Mouse (Mus musculus): ENCODE data around the gene Rnf145. TPM values are rescaled to one million over a fixed set of nuclear protein-coding genes. Genes with fewer than 3 reads are reported as not detected.
"Not testable (repeated sequence)": the region's sequence is repeated elsewhere in the genome, so short reads cannot be mapped to it uniquely, and the experiment has no call there.

Gene Rnf145
- polyA plus RNA-seq, 1 experiment, result 41.3 TPM

GRCm38 (mm10) chr11:44561476-44562015, 42.8 kb downstream of the Rnf145 start:
- Histone ChIP-seq H3K27me3 (ENCODE audit: control insufficient read depth, insufficient read depth, low read length) (no peaks in the 10 kb centered on the region), H3K27ac (ENCODE audit: insufficient read depth, low read depth, low read length) (no peak overlapping the region), H3K4me3 (ENCODE audit: low read depth, low read length) (no peak overlapping the region), H3K36me3 (ENCODE audit: control insufficient read depth, insufficient read depth, low read length) (peaks cover 63% of the 10 kb centered on the region), H3K4me1 (ENCODE audit: control insufficient read depth, insufficient read depth, insufficient read length, low read length) (no peaks in the 10 kb centered on the region)
- WGBS, result 73% methylated on average over 21 of the region's 21 CpGs
- TF ChIP-seq POLR2A (IDR thresholded peaks at IDR 0.05; ENCODE audit: low read depth, low read length) (no peak), CTCF (IDR thresholded peaks at IDR 0.05; ENCODE audit: extremely low read depth, insufficient read length, insufficient replicate concordance, low read depth, low read length) (no peak)

- H3K4me3 ChIP-seq (ENCODE audit: low read depth, low read length), result no peak overlapping the region
- H3K4me1 ChIP-seq (ENCODE audit: control insufficient read depth, insufficient read depth, insufficient read length, low read length), result no peaks in the 10 kb centered on the region
- H3K36me3 ChIP-seq (ENCODE audit: control insufficient read depth, insufficient read depth, low read length), result peaks cover 59% of the 10 kb centered on the region
- H3K27me3 ChIP-seq (ENCODE audit: control insufficient read depth, insufficient read depth, low read length), result no peaks in the 10 kb centered on the region
- H3K27ac ChIP-seq (ENCODE audit: insufficient read depth, low read depth, low read length), result no peak overlapping the region
- 71% methylated on average over 12 of the region's 12 CpGs for WGBS
- TF ChIP-seq POLR2A (IDR thresholded peaks at IDR 0.05; ENCODE audit: low read depth, low read length) (no peak), CTCF (IDR thresholded peaks at IDR 0.05; ENCODE audit: extremely low read depth, insufficient read length, insufficient replicate concordance, low read depth, low read length) (no peak)
These were observed 43.8 kb downstream of the Rnf145 start for GRCm38 (mm10) chr11:44562389-44563135.

DNA sequence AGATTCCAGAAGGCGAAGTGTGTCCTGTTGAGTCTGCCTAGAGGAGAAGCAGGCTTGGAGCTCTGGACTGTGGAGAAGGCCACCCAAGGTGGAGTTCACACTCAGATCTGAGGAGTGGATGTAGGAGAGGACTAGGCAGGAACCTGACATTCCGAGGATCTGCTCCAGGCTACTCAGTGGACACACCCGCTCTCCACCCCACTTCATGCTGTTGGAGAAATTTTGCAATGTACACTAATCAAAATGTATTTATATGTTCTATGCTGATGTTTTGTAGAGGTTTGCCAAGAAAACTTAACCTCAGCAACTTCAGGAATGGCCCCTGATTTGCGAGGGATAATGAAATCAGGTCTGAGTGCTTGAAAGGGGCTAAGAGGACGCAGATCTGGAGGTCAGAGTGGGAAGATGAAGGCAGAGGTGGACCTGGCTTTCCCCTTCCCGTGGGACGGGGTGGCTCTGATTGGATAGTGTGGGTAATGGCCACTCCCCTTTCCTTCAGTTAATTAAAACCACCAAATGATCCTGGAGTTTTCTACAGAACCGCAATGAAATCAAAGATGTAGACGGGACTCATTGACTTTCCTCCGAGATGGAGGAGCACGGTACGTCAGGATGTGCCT, 45.6 kb downstream of the Rnf145 start:
- Histone ChIP-seq H3K27ac (ENCODE audit: insufficient read depth, low read depth, low read length) (no peak overlapping the region), H3K4me3 (ENCODE audit: low read depth, low read length) (no peak overlapping the region), H3K4me1 (ENCODE audit: control insufficient read depth, insufficient read depth, insufficient read length, low read length) (no peaks in the 10 kb centered on the region), H3K27me3 (ENCODE audit: control insufficient read depth, insufficient read depth, low read length) (no peaks in the 10 kb centered on the region), H3K36me3 (ENCODE audit: control insufficient read depth, insufficient read depth, low read length) (peaks cover 50% of the 10 kb centered on the region)
- WGBS, result 91% methylated on average over 12 of the region's 12 CpGs
- TF ChIP-seq POLR2A (IDR thresholded peaks at IDR 0.05; ENCODE audit: low read depth, low read length) (no peak), CTCF (IDR thresholded peaks at IDR 0.05; ENCODE audit: extremely low read depth, insufficient read length, insufficient replicate concordance, low read depth, low read length) (no peak)

DNA sequence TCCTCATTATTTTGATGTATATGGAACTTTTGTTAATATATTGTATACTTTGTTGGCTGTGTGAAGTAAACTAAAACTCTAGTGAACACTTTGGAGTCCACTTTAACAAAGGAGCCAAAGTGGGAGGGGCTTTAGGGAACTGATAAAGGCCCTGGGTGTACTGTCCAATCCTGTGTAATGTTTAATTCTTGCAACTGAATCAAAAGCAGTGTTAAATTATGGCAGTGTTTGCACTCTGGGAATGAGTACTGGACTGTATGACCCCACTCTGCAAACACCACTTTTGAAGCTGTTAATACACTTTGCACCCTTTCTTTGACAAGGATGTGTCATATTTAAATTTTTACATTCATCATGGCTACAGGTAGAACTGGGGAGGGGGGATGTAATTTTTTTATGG, 46.2 kb downstream of the Rnf145 start:
- TF ChIP-seq POLR2A (IDR thresholded peaks at IDR 0.05; ENCODE audit: low read depth, low read length), result no peak
- TF ChIP-seq CTCF (IDR thresholded peaks at IDR 0.05; ENCODE audit: extremely low read depth, insufficient read length, insufficient replicate concordance, low read depth, low read length), result no peak
- peaks cover 50% of the 10 kb centered on the region for H3K36me3 ChIP-seq (ENCODE audit: control insufficient read depth, insufficient read depth, low read length)
- no peaks in the 10 kb centered on the region for H3K27me3 ChIP-seq (ENCODE audit: control insufficient read depth, insufficient read depth, low read length)
- H3K4me1 ChIP-seq (ENCODE audit: control insufficient read depth, insufficient read depth, insufficient read length, low read length), result no peaks in the 10 kb centered on the region
- H3K27ac ChIP-seq (ENCODE audit: insufficient read depth, low read depth, low read length), result no peak overlapping the region
- H3K4me3 ChIP-seq (ENCODE audit: low read depth, low read length), result no peak overlapping the region

DNA sequence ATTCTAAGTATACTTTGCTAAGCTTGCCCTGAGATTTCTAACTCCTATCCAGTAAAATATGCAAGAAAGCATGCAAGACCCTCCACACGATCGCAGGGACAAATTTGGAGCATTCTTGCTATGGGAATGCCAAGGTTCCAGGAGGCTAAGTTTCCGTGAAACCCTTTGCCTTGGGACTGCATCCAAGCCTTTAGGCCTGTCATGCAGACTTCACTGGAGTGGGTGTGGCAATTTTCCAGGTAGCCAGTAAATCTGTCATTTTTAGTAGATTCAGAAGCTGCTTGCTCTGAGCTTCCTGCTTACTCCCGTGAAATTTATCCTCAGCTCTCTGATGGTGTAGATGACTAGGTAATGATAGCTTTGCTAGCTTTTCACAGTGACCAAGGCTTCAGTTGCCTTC, 51.6 kb downstream of the Rnf145 start:
- not testable (repeated sequence) for H3K4me1 ChIP-seq (ENCODE audit: control insufficient read depth, insufficient read depth, insufficient read length, low read length); H3K27me3 ChIP-seq (ENCODE audit: control insufficient read depth, insufficient read depth, low read length); H3K27ac ChIP-seq (ENCODE audit: insufficient read depth, low read depth, low read length); H3K4me3 ChIP-seq (ENCODE audit: low read depth, low read length); H3K36me3 ChIP-seq (ENCODE audit: control insufficient read depth, insufficient read depth, low read length)
- 80% methylated on average over 4 of the region's 4 CpGs for WGBS

GRCm38 (mm10) chr11:44572781-44573180, 54.0 kb downstream of the Rnf145 start:
- Histone ChIP-seq H3K4me1 (ENCODE audit: control insufficient read depth, insufficient read depth, insufficient read length, low read length) (no peaks in the 10 kb centered on the region), H3K4me3 (ENCODE audit: low read depth, low read length) (no peak overlapping the region), H3K27me3 (ENCODE audit: control insufficient read depth, insufficient read depth, low read length) (no peaks in the 10 kb centered on the region), H3K36me3 (ENCODE audit: control insufficient read depth, insufficient read depth, low read length) (0 out of 2 replicates have a peak, but pooled peaks cover 2% of the 10 kb centered on the region), H3K27ac (ENCODE audit: insufficient read depth, low read depth, low read length) (no peak overlapping the region)
- 92% methylated on average over 5 of the region's 5 CpGs for WGBS
- no peak for TF ChIP-seq CTCF (IDR thresholded peaks at IDR 0.05; ENCODE audit: extremely low read depth, insufficient read length, insufficient replicate concordance, low read depth, low read length)
- no peak for TF ChIP-seq POLR2A (IDR thresholded peaks at IDR 0.05; ENCODE audit: low read depth, low read length)

- 30% methylated on average over 3 of the region's 3 CpGs for WGBS
- Histone ChIP-seq H3K4me1 (ENCODE audit: control insufficient read depth, insufficient read depth, insufficient read length, low read length) (no peaks in the 10 kb centered on the region), H3K27me3 (ENCODE audit: control insufficient read depth, insufficient read depth, low read length) (no peaks in the 10 kb centered on the region), H3K27ac (ENCODE audit: insufficient read depth, low read depth, low read length) (no peak overlapping the region), H3K36me3 (ENCODE audit: control insufficient read depth, insufficient read depth, low read length) (0 out of 2 replicates have a peak, but pooled peaks cover 2% of the 10 kb centered on the region), H3K4me3 (ENCODE audit: low read depth, low read length) (no peak overlapping the region)
- TF ChIP-seq CTCF (IDR thresholded peaks at IDR 0.05; ENCODE audit: extremely low read depth, insufficient read length, insufficient replicate concordance, low read depth, low read length) (no peak), POLR2A (IDR thresholded peaks at IDR 0.05; ENCODE audit: low read depth, low read length) (no peak)
These were observed 54.6 kb downstream of the Rnf145 start for GRCm38 (mm10) chr11:44573396-44573795.
